Mouse (Mus musculus) heart, adult 9 months (tissue): ENCODE measurements around the gene Olfr487.
"Not testable (repeated sequence)": the region's sequence is repeated elsewhere in the genome, so short reads cannot be mapped to it uniquely, and the experiment has no call there.

Experiments
- DNase-seq, 2 experiments: peaks; one replicate each; pipeline ENCODE4 v3.0.0; 2022; ENCODE audit warnings: low spot score in 2 of 2

Gene Olfr487

GRCm38 (mm10) chr7:108214536-108214935 is at the start of gene Olfr487:
Olfr487 (minus strand) TSS chr7:108214636.
- not testable (repeated sequence) for DNase-seq

GRCm38 (mm10) chr7:108258247-108258646 is 43.8 kb upstream of the Olfr487 start, which contains the start of gene Olfr488:
Olfr488 (minus strand) TSS chr7:108258347.
- DNase-seq, result no peak

GRCm38 (mm10) chr7:108233551-108233950 is 19.1 kb upstream of the Olfr487 start:
- no peak for DNase-seq

- DNase-seq, result no peak
These were observed 17.5 kb downstream of the Olfr487 start for GRCm38 (mm10) chr7:108196938-108197337.

- not testable (repeated sequence) for DNase-seq
These were observed 18.1 kb downstream of the Olfr487 start for GRCm38 (mm10) chr7:108196337-108196736.

- DNase-seq, result not testable (repeated sequence)
These were observed 21.7 kb downstream of the Olfr487 start for GRCm38 (mm10) chr7:108192714-108193113.

- DNase-seq, result not testable (repeated sequence)
These were observed 23.2 kb downstream of the Olfr487 start for GRCm38 (mm10) chr7:108191196-108191595.

- DNase-seq, result not testable (repeated sequence)
These were observed 29.2 kb downstream of the Olfr487 start for GRCm38 (mm10) chr7:108185237-108185636.

- DNase-seq, result not testable (repeated sequence)
These were observed 30.0 kb downstream of the Olfr487 start for GRCm38 (mm10) chr7:108184401-108184800.

- DNase-seq, result not testable (repeated sequence)
These were observed 41.8 kb downstream of the Olfr487 start, which contains the start of gene Olfr486 for GRCm38 (mm10) chr7:108172642-108173041. Olfr486 (minus strand) TSS chr7:108172742.

GRCm38 (mm10) chr7:108159771-108160170 is 54.7 kb downstream of the Olfr487 start, which contains the start of gene Olfr485:
Olfr485 (minus strand) TSS chr7:108159871.
- DNase-seq, result no peak
